Mouse (Mus musculus) intestine, postnatal 0 days (tissue): ENCODE data around the gene Gabbr1. TPM values are rescaled to one million over a fixed set of nuclear protein-coding genes. Genes with fewer than 3 reads are reported as not detected.

Experiments used
- ATAC-seq: fragments of 200-750 bp; cut with Nextera tagmentation; 2 replicates; pipeline ENCODE4 v1.8.0; 2017; ENCODE audit warnings: mild to moderate bottlenecking, moderate TSS enrichment, moderate library complexity
- H3K27ac ChIP-seq: fragments of 300-500 bp; sonication (generic); 2 replicates; pipeline ENCODE4 v1.5.1; 2014; ENCODE audit warnings: mild to moderate bottlenecking, low read depth, low read length, moderate library complexity
- H3K27me3 ChIP-seq: fragments of 300-500 bp; sonication (generic); replicated peaks from 2 replicates; pipeline ENCODE4 v1.6.1; 2014; ENCODE audit warnings: low read length, mixed read lengths; ENCODE audit not compliant: control insufficient read depth, insufficient read depth
- H3K36me3 ChIP-seq: fragments of 300-500 bp; sonication (generic); 2 replicates; pipeline ENCODE4 v1.6.1; 2014; ENCODE audit warnings: mild to moderate bottlenecking, moderate library complexity; ENCODE audit not compliant: control insufficient read depth, insufficient read depth
- H3K4me1 ChIP-seq: fragments of 300-500 bp; sonication (generic); replicated peaks from 2 replicates; pipeline ENCODE4 v1.6.1; 2014; ENCODE audit warnings: antibody characterized with exemption, low read length, mixed read lengths; ENCODE audit not compliant: control insufficient read depth, insufficient read depth
- H3K4me2 ChIP-seq: fragments of 300-500 bp; sonication (generic); replicated peaks from 2 replicates; pipeline ENCODE4 v1.6.1; 2014; ENCODE audit warnings: low read depth, mild to moderate bottlenecking, moderate library complexity
- H3K4me3 ChIP-seq: fragments of 300-500 bp; sonication (generic); 2 replicates; pipeline ENCODE4 v1.5.1; 2014; ENCODE audit warnings: low read depth, low read length
- H3K9ac ChIP-seq: fragments of 300-500 bp; sonication (generic); 2 replicates; pipeline ENCODE4 v1.6.1; 2014; ENCODE audit warnings: mild to moderate bottlenecking, low read depth, low read length
- H3K9me3 ChIP-seq: fragments of 300-500 bp; sonication (generic); 2 replicates; pipeline ENCODE4 v1.6.1; 2016; ENCODE audit warnings: mixed run types; ENCODE audit not compliant: control insufficient read depth
- CTCF ChIP-seq: sonication (generic); IDR thresholded peaks from 2 replicates; pipeline ENCODE4 v1.5.1; 2016; ENCODE audit warnings: low read depth, mild to moderate bottlenecking, control low read depth, antibody characterized with exemption, moderate library complexity
- WGBS: fragments of 180-500 bp; shearing (Covaris S2); extraction: QIAGEN DNeasy Blood & Tissue Kit; methylation state at CpG from one replicate; pipeline ENCODE4 v1.1.7; 2014; 5-methylcytosine and 5-hydroxymethylcytosine counted together
- polyA plus RNA-seq: library from polyadenylated mRNA; unstranded; fragments of >200 nt; fragmentation: Nextera tagmentation; extraction: Ambion mirVana; gene quantifications from 2 replicates; pipeline ENCODE4 v1.2.1, GENCODE M21; 2015

The Gabbr1 gene
- polyA plus RNA-seq, 1 experiment from 2014 or later = 4.1 TPM

DNA sequence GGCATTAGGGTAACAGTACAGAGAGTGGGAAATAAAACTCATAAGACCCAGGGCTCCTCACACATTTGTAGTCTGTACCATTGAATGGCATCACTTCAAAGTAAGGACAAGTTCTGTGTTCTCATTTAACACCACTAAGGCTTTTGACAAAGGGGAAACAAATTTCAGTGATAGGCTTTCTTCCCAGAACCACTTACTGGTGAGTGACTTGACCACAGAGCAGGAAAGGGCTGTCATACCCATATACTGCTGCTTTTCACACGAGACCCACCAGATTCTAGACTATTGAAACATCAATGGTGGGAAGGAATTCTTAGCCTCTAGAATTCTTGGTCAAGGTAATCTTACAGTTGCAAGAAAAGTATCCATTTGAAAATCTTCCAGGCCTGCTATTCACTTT is 46.4 kb downstream of the Gabbr1 start:
- ATAC-seq = no peak
- Histone ChIP-seq H3K27me3 (no peaks in the 10 kb centered on the region), H3K4me2 (no peak overlapping the region), H3K4me1 (no peaks in the 10 kb centered on the region), H3K27ac (no peak overlapping the region), H3K9ac (no peak overlapping the region), H3K9me3 (no peaks in the 10 kb centered on the region), H3K36me3 (no peaks in the 10 kb centered on the region), H3K4me3 (no peak overlapping the region)
- WGBS = 69% methylated on average over 1 of the region's 1 CpGs
- no peak for TF ChIP-seq CTCF

DNA sequence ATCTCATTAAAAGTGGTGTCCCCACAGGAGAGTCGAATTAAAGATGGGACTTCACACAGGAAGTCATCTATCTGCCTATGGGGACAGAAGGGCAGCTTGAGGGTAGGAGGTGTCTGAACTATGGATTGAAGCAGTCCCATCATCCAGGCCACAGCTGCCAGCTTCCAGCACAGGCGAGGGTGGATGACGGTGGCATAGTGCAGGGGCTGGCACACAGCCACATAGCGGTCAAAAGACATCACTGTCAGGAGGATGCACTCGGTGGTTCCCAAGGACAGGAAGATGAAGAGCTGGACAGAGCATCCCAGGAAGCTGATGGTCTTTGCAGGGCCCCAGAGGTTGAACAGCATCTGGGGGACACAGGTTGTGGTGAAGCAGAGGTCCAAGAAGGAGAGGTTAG is 47.5 kb downstream of the Gabbr1 start:
- H3K27ac ChIP-seq = no peak overlapping the region

DNA sequence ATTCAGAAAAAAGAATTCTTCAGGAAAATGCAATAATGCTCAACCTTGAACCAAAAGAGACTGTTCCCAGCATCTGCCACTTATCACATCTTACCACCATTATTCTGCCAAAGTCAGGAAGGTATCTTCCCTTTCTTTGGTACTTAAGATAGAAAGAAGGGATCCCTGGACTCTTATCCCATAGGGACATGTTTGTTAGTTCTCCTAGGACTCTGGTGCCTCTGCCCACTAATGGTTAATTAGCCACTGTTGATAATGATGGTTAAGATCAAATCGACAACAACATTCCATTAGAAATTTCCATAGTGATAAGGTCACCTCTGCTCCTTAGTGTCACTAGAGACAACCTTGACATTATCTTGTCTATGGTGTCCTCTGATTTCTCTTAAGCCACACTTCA is 52.4 kb downstream of the Gabbr1 start, which contains the start of gene Olfr91:
Olfr91 (minus strand) TSS at position 101 of the 400 bp plus-strand sequence.
- H3K9ac ChIP-seq = no peak within 1 kb of the TSS
- ATAC-seq = no peak
- H3K27ac ChIP-seq = no peak within 1 kb of the TSS
- WGBS = 83% methylated on average over 1 of the region's 1 CpGs
- no peak within 1 kb of the TSS for H3K4me2 ChIP-seq
- H3K4me3 ChIP-seq = no peak within 1 kb of the TSS
- H3K4me1 ChIP-seq = no peaks in the 10 kb centered on the region
- TF ChIP-seq CTCF = no peak
- no peaks in the 10 kb centered on the region for H3K9me3 ChIP-seq
- H3K36me3 ChIP-seq = no peaks in the 10 kb centered on the region
- no peaks in the 10 kb centered on the region for H3K27me3 ChIP-seq

More for the DNA sequence above, 47.5 kb downstream of the Gabbr1 start:
- Histone ChIP-seq H3K4me1 (no peaks in the 10 kb centered on the region), H3K27me3 (no peaks in the 10 kb centered on the region), H3K9me3 (no peaks in the 10 kb centered on the region), H3K4me3 (no peak overlapping the region), H3K36me3 (no peaks in the 10 kb centered on the region), H3K9ac (no peak overlapping the region), H3K4me2 (no peak overlapping the region)
- no peak for ATAC-seq
- no peak for TF ChIP-seq CTCF
- WGBS = 83% methylated on average over 5 of the region's 5 CpGs

DNA sequence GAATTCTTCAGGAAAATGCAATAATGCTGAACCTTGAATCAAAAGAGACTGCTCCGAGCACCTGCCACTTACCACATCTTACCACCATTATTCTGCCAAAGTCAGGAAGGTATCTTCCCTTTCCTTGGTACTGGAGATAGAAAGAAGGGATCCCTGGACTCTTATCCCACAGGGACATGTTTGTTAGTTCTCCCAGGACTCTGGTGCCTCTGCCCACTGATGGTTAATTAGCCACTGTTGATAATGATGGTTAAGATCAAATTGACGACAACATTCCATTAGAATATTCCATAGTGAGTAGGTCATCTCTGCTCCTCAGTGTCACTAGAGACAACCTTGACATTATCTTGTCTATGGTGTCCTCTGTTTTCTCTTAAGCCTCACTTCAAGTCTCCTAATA is 74.2 kb downstream of the Gabbr1 start, which contains the start of gene Olfr92:
Olfr92 (minus strand) TSS at position 101 of the 400 bp plus-strand sequence.
- WGBS = 83% methylated on average over 2 of the region's 2 CpGs
- Histone ChIP-seq H3K9me3 (no peaks in the 10 kb centered on the region), H3K4me1 (no peaks in the 10 kb centered on the region), H3K4me3 (no peak within 1 kb of the TSS), H3K9ac (no peak within 1 kb of the TSS), H3K27ac (no peak within 1 kb of the TSS), H3K27me3 (no peaks in the 10 kb centered on the region), H3K36me3 (no peaks in the 10 kb centered on the region), H3K4me2 (no peak within 1 kb of the TSS)
- no peak for TF ChIP-seq CTCF
- ATAC-seq = no peak

Other genes starting within 250 kb of the Gabbr1 start
- gene H2-M10.6, start 233.8 kb upstream of the Gabbr1 start, polyA plus RNA-seq = not detected in 2 replicates
- 27.4 and 32.2 TPM in 2 replicates for gene Trim26, start 208.8 kb upstream of the Gabbr1 start, polyA plus RNA-seq
- 16.4 and 23.0 TPM in 2 replicates for gene Trim15, start 178.8 kb upstream of the Gabbr1 start, polyA plus RNA-seq
- gene Trim10, start 176.4 kb upstream of the Gabbr1 start, polyA plus RNA-seq = 0.07 and 0.21 TPM in 2 replicates
- 6.8 TPM in 2 replicates for gene Trim40, start 155.8 kb upstream of the Gabbr1 start, polyA plus RNA-seq
- 53.7 and 56.2 TPM in 2 replicates for gene Trim31, start 147.8 kb upstream of the Gabbr1 start, polyA plus RNA-seq
- gene Rnf39, start 103.0 kb upstream of the Gabbr1 start, polyA plus RNA-seq = 1.7 and 2.2 TPM in 2 replicates
- 91.6 and 96.1 TPM in 2 replicates for gene Ppp1r11, start 94.2 kb upstream of the Gabbr1 start, polyA plus RNA-seq
- 59.1 and 60.1 TPM in 2 replicates for gene Znrd1, start 87.4 kb upstream of the Gabbr1 start, polyA plus RNA-seq
- 5.6 and 6.4 TPM in 2 replicates for gene Znrd1as, start 87.4 kb upstream of the Gabbr1 start, polyA plus RNA-seq
- not detected in 2 replicates for gene 2410137M14Rik, start 64.7 kb upstream of the Gabbr1 start, polyA plus RNA-seq
- 0.05 TPM in 1 of 2 replicates, not detected in the other for gene H2-M5, start 56.4 kb upstream of the Gabbr1 start, polyA plus RNA-seq
- 8.6 and 9.0 TPM in 2 replicates for gene Zfp57, start 44.8 kb upstream of the Gabbr1 start, polyA plus RNA-seq
- gene Mog, start 22.6 kb upstream of the Gabbr1 start, polyA plus RNA-seq = not detected in 2 replicates
- not detected in 2 replicates for gene Olfr90, start 42.5 kb downstream of the Gabbr1 start, polyA plus RNA-seq
- gene Olfr91, start 52.3 kb downstream of the Gabbr1 start, polyA plus RNA-seq = not detected in 2 replicates
- gene Olfr92, start 74.1 kb downstream of the Gabbr1 start, polyA plus RNA-seq = not detected in 2 replicates
- not detected in 2 replicates for gene Olfr93, start 115.5 kb downstream of the Gabbr1 start, polyA plus RNA-seq
- gene Ubd, start 147.9 kb downstream of the Gabbr1 start, polyA plus RNA-seq = 5.2 and 5.3 TPM in 2 replicates
- not detected in 2 replicates for gene Olfr94, start 155.0 kb downstream of the Gabbr1 start, polyA plus RNA-seq
- gene Olfr95, start 167.2 kb downstream of the Gabbr1 start, polyA plus RNA-seq = not detected in 2 replicates
- not detected in 2 replicates for gene Olfr96, start 174.2 kb downstream of the Gabbr1 start, polyA plus RNA-seq
- not detected in 2 replicates for gene Olfr97, start 191.4 kb downstream of the Gabbr1 start, polyA plus RNA-seq
- not detected in 2 replicates for gene Olfr98, start 217.8 kb downstream of the Gabbr1 start, polyA plus RNA-seq
- gene H2-M3, start 224.3 kb downstream of the Gabbr1 start, polyA plus RNA-seq = 2.9 and 3.4 TPM in 2 replicates
- 0.13 TPM in 1 of 2 replicates, not detected in the other for gene Olfr99, start 237.5 kb downstream of the Gabbr1 start, polyA plus RNA-seq